Mouse (Mus musculus) lung, postnatal 14 days (tissue): ENCODE data around the gene Fam216a.
"Not testable (repeated sequence)": the region's sequence is repeated elsewhere in the genome, so short reads cannot be mapped to it uniquely, and the experiment has no call there.

Experiments used
- DNase-seq: peaks from one replicate; pipeline ENCODE4 v3.0.0; 2021

The Fam216a gene

GRCm38 (mm10) chr5:122319474-122320204 is 52.5 kb downstream of the Fam216a start:
- DNase-seq: no peak

- not testable (repeated sequence) for DNase-seq
These were observed 53.2 kb downstream of the Fam216a start for GRCm38 (mm10) chr5:122318976-122319375.

GRCm38 (mm10) chr5:122318100-122318499 is 54.1 kb downstream of the Fam216a start:
- DNase-seq: peak; percentile 43

GRCm38 (mm10) chr5:122317329-122318045 is 54.7 kb downstream of the Fam216a start:
- DNase-seq: no peak

GRCm38 (mm10) chr5:122314966-122315667 is 57.0 kb downstream of the Fam216a start:
- peak; percentile 91 for DNase-seq
